Mouse (Mus musculus) hindlimb bud, embryonic 11.5 days (tissue): ENCODE data around the gene Gpcpd1.

Experiments
- DNase-seq: peaks from one replicate; pipeline ENCODE4 v3.0.0-alpha.2; 2012; ENCODE audit warnings: low read depth, low spot score; ENCODE audit errors: extremely low spot score

Gpcpd1 gene

DNA sequence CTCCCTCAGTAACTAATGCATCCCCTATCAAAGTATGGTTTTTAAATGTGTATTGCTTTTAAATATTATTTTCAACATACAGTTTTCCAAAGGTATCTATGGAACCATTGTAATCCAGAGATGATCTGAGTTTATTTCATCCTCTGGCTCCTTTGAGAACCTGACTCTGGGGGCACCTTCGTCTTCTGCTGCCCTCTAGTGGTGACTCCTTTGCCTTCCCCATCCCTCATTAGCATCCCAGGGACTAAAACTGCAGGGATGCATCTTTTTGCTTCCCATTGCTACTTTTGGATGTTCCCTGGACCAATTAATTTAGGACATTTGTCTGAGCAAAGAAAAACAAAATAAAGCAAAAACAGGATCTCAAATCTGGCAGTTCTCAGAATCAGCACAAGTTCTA is 102.1 kb downstream of the Gpcpd1 start:
- peak; percentile 39 for DNase-seq

DNA sequence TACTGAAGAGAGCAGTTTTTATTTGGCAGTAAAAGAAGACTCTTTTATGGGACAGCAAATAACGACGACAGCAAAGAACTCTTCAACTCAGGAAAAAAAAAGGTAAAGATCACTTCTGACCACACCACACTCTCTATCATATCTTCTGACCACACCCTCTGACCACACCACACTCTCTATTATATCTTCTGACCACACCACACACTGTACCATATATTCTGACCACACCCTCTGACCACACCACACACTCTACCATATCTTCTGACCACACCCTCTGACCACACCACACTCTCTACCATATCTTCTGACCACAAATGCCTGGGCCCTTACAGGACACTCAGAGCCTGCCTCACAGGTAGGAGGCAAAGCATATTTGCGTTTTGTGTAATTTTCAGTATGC is 106.0 kb downstream of the Gpcpd1 start:
- DNase-seq: no peak
